Mouse (Mus musculus) layer of hippocampus, adult 2 months (tissue): Measurements from ENCODE around the gene Klk7. TPM values are rescaled to one million over a fixed set of nuclear protein-coding genes. Genes with fewer than 3 reads are reported as not detected.

Experiments
- DNase-seq, 2 experiments: peaks; one replicate each; pipeline ENCODE4 v3.0.0; 2022; ENCODE audit warnings: low spot score in 2 of 2
- H3K27ac ChIP-seq: fragments of 200-600 bp; 2 replicates; pipeline ENCODE4 v1.8.1; 2022
- H3K4me3 ChIP-seq: fragments of 200-600 bp; 2 replicates; pipeline ENCODE4 v1.8.1; 2022; ENCODE audit warnings: mild to moderate bottlenecking
- CTCF ChIP-seq: fragments of 200-600 bp; conservative IDR thresholded peaks from 2 replicates; pipeline ENCODE4 v1.8.1; 2022; ENCODE audit warnings: antibody characterized with exemption, mild to moderate bottlenecking, moderate library complexity
- long read RNA-seq, 2 experiments: library from polyadenylated mRNA; stranded (forward); transcript quantifications; one replicate each; pipeline ENCODE4 v2.0.0; 2021; ENCODE audit warnings: borderline mapping rate in 2 of 2
- total RNA-seq, 2 experiments: library from RNA; stranded (reverse); gene quantifications; 2 replicates each; pipeline ENCODE4 v1.2.3; 2021

Klk7 gene
- under 1 TPM; 0.25 to 0.26 TPM for total RNA-seq
- long read RNA-seq, experiment 1, result 0 reads
- long read RNA-seq, experiment 2, result 0 reads

- no peak for TF ChIP-seq CTCF
- Histone ChIP-seq H3K27ac (no peak within 1 kb of the TSS), H3K4me3 (no peak within 1 kb of the TSS)
- no peak for DNase-seq
Observed at GRCm38 (mm10) chr7:43810994-43811393, at the start of gene Klk7. Gene Klk7, plus strand, starts transcription at chr7:43811294.

GRCm38 (mm10) chr7:43766484-43766883, 44.6 kb upstream of the Klk7 start:
- no peak overlapping the region for H3K27ac ChIP-seq
- H3K4me3 ChIP-seq, result no peak overlapping the region
- no peak for TF ChIP-seq CTCF
- no peak for DNase-seq

GRCm38 (mm10) chr7:43768597-43768996, 42.5 kb upstream of the Klk7 start, which contains the start of gene Klk12:
Gene Klk12, plus strand, starts transcription at chr7:43768897.
- Histone ChIP-seq H3K4me3 (no peak within 1 kb of the TSS), H3K27ac (no peak within 1 kb of the TSS)
- TF ChIP-seq CTCF, result no peak
- DNase-seq, result no peak

- TF ChIP-seq CTCF, result no peak
- H3K27ac ChIP-seq, result no peak overlapping the region
- no peak for DNase-seq
- no peak overlapping the region for H3K4me3 ChIP-seq
Observed at GRCm38 (mm10) chr7:43769636-43770035, 41.5 kb upstream of the Klk7 start.

- no peak for DNase-seq
- H3K4me3 ChIP-seq, result no peak overlapping the region
- no peak overlapping the region for H3K27ac ChIP-seq
- no peak for TF ChIP-seq CTCF
Observed at GRCm38 (mm10) chr7:43770701-43771100, 40.4 kb upstream of the Klk7 start.

GRCm38 (mm10) chr7:43771916-43772315, 39.2 kb upstream of the Klk7 start:
- TF ChIP-seq CTCF, result no peak
- Histone ChIP-seq H3K4me3 (no peak overlapping the region), H3K27ac (no peak overlapping the region)
- DNase-seq, result no peak

- TF ChIP-seq CTCF, result no peak
- no peak for DNase-seq
- H3K4me3 ChIP-seq, result no peak overlapping the region
- H3K27ac ChIP-seq, result no peak overlapping the region
Observed at GRCm38 (mm10) chr7:43772901-43773300, 38.2 kb upstream of the Klk7 start.

GRCm38 (mm10) chr7:43774364-43774763, 36.7 kb upstream of the Klk7 start, which contains the start of gene Klk11:
Gene Klk11, plus strand, starts transcription at chr7:43774604.
- no peak for TF ChIP-seq CTCF
- H3K4me3 ChIP-seq, result no peak within 1 kb of the TSS
- no peak within 1 kb of the TSS for H3K27ac ChIP-seq

GRCm38 (mm10) chr7:43774802-43775201, 36.3 kb upstream of the Klk7 start:
- no peak for TF ChIP-seq CTCF
- Histone ChIP-seq H3K27ac (no peak overlapping the region), H3K4me3 (no peak overlapping the region)
- no peak for DNase-seq

More at GRCm38 (mm10) chr7:43774364-43774763, 36.7 kb upstream of the Klk7 start, which contains the start of gene Klk11:
- no peak for DNase-seq

GRCm38 (mm10) chr7:43775311-43776057, 35.6 kb upstream of the Klk7 start:
- no peak overlapping the region for H3K27ac ChIP-seq
- H3K4me3 ChIP-seq, result no peak overlapping the region
- TF ChIP-seq CTCF, result no peak
- no peak for DNase-seq

- H3K4me3 ChIP-seq, result no peak overlapping the region
Observed at GRCm38 (mm10) chr7:43776506-43776905, 34.6 kb upstream of the Klk7 start.

GRCm38 (mm10) chr7:43777423-43777822, 33.7 kb upstream of the Klk7 start:
- Histone ChIP-seq H3K27ac (no peak overlapping the region), H3K4me3 (no peak overlapping the region)
- no peak for DNase-seq
- TF ChIP-seq CTCF, result no peak

More at GRCm38 (mm10) chr7:43776506-43776905, 34.6 kb upstream of the Klk7 start:
- H3K27ac ChIP-seq, result no peak overlapping the region
- no peak for TF ChIP-seq CTCF
- DNase-seq, result no peak

- TF ChIP-seq CTCF, result no peak
- Histone ChIP-seq H3K27ac (no peak overlapping the region), H3K4me3 (no peak overlapping the region)
- no peak for DNase-seq
Observed at GRCm38 (mm10) chr7:43778176-43778970, 32.7 kb upstream of the Klk7 start.

GRCm38 (mm10) chr7:43780241-43780640, 30.9 kb upstream of the Klk7 start:
- no peak overlapping the region for H3K4me3 ChIP-seq
- H3K27ac ChIP-seq, result peak overlapping the region; percentile 57; the same call in 1 of the 2 replicates
- DNase-seq, result no peak
- no peak for TF ChIP-seq CTCF
